Mouse (Mus musculus) hindbrain, embryonic 15.5 days (tissue): ENCODE measurements around the gene Wdr3. TPM values are rescaled to one million over a fixed set of nuclear protein-coding genes. Genes with fewer than 3 reads are reported as not detected.

ENCODE experiments used
- ATAC-seq: fragments of 200-750 bp; cut with Nextera tagmentation; 2 replicates; pipeline ENCODE4 v1.8.0; 2017; ENCODE audit warnings: low read depth, moderate number of reproducible peaks, moderate TSS enrichment; ENCODE audit not compliant: low FRiP score
- H3K27ac ChIP-seq: fragments of 300-500 bp; sonication (generic); replicated peaks from 2 replicates; pipeline ENCODE4 v1.5.1; 2015; ENCODE audit warnings: mild to moderate bottlenecking, inconsistent platforms
- H3K27me3 ChIP-seq: fragments of 300-500 bp; sonication (generic); 2 replicates; pipeline ENCODE4 v1.6.1; 2015; ENCODE audit warnings: control low read depth, inconsistent platforms
- H3K36me3 ChIP-seq: fragments of 300-500 bp; sonication (generic); 2 replicates; pipeline ENCODE4 v1.6.1; 2015; ENCODE audit warnings: control low read depth, inconsistent platforms
- H3K4me1 ChIP-seq: fragments of 300-500 bp; sonication (generic); replicated peaks from 2 replicates; pipeline ENCODE4 v1.6.1; 2015; ENCODE audit warnings: control low read depth, inconsistent platforms
- H3K4me2 ChIP-seq: fragments of 300-500 bp; sonication (generic); 2 replicates; pipeline ENCODE4 v1.6.1; 2015; ENCODE audit warnings: moderate library complexity, mild to moderate bottlenecking, inconsistent platforms
- H3K4me3 ChIP-seq: fragments of 300-500 bp; sonication (generic); 2 replicates; pipeline ENCODE4 v1.5.1; 2015; ENCODE audit warnings: mild to moderate bottlenecking, inconsistent platforms
- H3K9ac ChIP-seq: fragments of 300-500 bp; sonication (generic); 2 replicates; pipeline ENCODE4 v1.6.1; 2015; ENCODE audit warnings: inconsistent platforms
- H3K9me3 ChIP-seq: fragments of 300-500 bp; sonication (generic); 2 replicates; pipeline ENCODE4 v1.6.1; 2016; ENCODE audit warnings: control low read depth, inconsistent platforms
- WGBS: fragments of 180-500 bp; shearing (Covaris S2); methylation state at CpG from one replicate; pipeline ENCODE4 v1.1.7; 2015; 5-methylcytosine and 5-hydroxymethylcytosine counted together
- polyA plus RNA-seq: library from polyadenylated mRNA; unstranded; fragments of >200 nt; fragmentation: Nextera tagmentation; extraction: Ambion mirVana; gene quantifications from 2 replicates; pipeline ENCODE4 v1.2.1, GENCODE M21; 2015

The Wdr3 gene
- 28.3 and 31.1 TPM in 2 replicates for polyA plus RNA-seq

DNA sequence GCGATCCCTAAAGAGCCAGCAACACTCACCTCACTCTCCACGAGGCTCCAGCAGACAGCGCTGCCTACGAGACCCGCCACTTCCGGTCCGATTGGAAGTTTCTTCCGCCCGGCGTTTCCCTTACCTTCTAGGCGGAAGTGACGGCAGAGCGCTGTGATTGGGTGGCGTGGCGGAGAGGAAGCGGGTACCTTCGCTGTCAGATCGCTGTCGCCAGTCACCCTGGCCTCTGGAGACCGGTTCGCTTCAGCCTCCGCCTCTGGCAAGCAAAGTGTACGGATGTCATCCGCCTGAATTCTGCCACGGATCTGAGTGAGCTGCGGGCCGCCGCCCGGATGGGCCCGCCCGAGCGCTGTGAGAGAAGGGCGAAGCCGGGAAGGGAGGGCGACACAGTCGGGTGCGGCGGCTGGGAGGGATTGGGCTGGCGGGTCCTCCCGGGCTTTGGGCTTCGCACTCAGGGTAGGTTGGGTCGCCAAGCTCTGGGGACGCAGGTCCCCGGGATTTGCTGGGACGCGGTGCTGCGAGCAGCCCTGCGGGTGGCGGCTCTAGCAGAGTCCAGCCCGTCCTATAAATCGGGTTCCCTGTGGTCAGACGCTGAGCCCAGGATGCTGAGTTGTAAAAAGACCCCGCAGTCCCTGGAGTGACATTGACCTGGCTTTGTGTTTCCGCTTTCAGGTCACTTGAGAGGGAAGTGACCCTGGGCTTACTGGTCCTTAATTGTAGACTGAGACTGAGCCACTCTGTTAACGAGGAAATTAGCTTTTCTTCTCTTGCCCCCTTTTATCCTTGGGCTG, at the start of gene Wdr3, which contains the start of gene Gdap2:
Gene Wdr3, minus strand, starts transcription at position 93 of the 791 bp plus-strand sequence.
Gene Gdap2, plus strand, starts transcription at position 67 of the 791 bp plus-strand sequence.
- under 1% methylated on average over 55 of the region's 55 CpGs for WGBS
- Histone ChIP-seq H3K4me2 (peak within 1 kb of the TSS; percentile 70), H3K27me3 (no peaks in the 10 kb centered on the region), H3K36me3 (peaks cover 15% of the 10 kb centered on the region), H3K4me1 (peaks cover 24% of the 10 kb centered on the region), H3K9me3 (no peaks in the 10 kb centered on the region), H3K4me3 (peak within 1 kb of the TSS; percentile 73), H3K9ac (peak within 1 kb of the TSS; percentile 97), H3K27ac (peak within 1 kb of the TSS; percentile 94)
- peak; percentile 99 for ATAC-seq

- Histone ChIP-seq H3K9me3 (no peaks in the 10 kb centered on the region), H3K27me3 (no peaks in the 10 kb centered on the region), H3K36me3 (peaks cover 43% of the 10 kb centered on the region), H3K4me3 (no peak overlapping the region), H3K4me2 (no peak overlapping the region), H3K27ac (no peak overlapping the region), H3K4me1 (no peaks in the 10 kb centered on the region), H3K9ac (no peak overlapping the region)
- WGBS: 59% methylated on average over 1 of the region's 1 CpGs
- no peak for ATAC-seq
Observed at GRCm38 (mm10) chr3:100206973-100207372, 44.8 kb upstream of the Wdr3 start.

- H3K36me3 ChIP-seq: peaks cover 75% of the 10 kb centered on the region
Observed at GRCm38 (mm10) chr3:100201554-100201953, 39.3 kb upstream of the Wdr3 start.

DNA sequence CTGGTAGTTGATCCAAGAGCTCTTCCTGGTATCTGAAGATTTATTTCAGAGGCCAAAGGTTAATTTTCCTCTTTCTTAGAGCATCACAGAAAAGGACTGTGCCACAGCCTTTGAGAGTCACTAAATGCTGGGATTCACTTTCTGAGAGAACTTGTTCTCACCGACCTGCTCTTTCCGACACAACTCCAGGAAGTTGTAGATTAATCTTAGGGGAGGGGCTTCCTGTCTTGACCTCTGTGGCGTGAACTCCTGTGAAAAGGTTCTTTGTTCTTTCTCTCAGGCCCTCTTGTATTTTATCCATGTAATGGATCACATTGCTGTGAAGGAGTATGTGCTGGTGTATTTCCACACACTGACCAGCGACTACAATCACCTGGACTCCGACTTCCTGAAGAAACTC, 32.0 kb upstream of the Wdr3 start:
- Histone ChIP-seq H3K27ac (no peak overlapping the region), H3K27me3 (no peaks in the 10 kb centered on the region)

More at GRCm38 (mm10) chr3:100201554-100201953, 39.3 kb upstream of the Wdr3 start:
- no peaks in the 10 kb centered on the region for H3K27me3 ChIP-seq
- H3K4me1 ChIP-seq: no peaks in the 10 kb centered on the region
- no peak overlapping the region for H3K9ac ChIP-seq
- 94% methylated on average over 7 of the region's 7 CpGs for WGBS
- H3K9me3 ChIP-seq: no peaks in the 10 kb centered on the region
- H3K4me3 ChIP-seq: no peak overlapping the region
- no peak overlapping the region for H3K27ac ChIP-seq
- ATAC-seq: no peak
- no peak overlapping the region for H3K4me2 ChIP-seq

GRCm38 (mm10) chr3:100189861-100190260, 27.7 kb upstream of the Wdr3 start:
- no peak overlapping the region for H3K27ac ChIP-seq
- H3K4me3 ChIP-seq: no peak overlapping the region
- H3K4me1 ChIP-seq: no peaks in the 10 kb centered on the region
- H3K9me3 ChIP-seq: no peaks in the 10 kb centered on the region
- H3K9ac ChIP-seq: no peak overlapping the region
- 77% methylated on average over 11 of the region's 11 CpGs for WGBS
- no peak overlapping the region for H3K4me2 ChIP-seq
- peak; percentile 82 for ATAC-seq
- H3K27me3 ChIP-seq: no peaks in the 10 kb centered on the region
- peaks cover 44% of the 10 kb centered on the region for H3K36me3 ChIP-seq

More for the DNA sequence above, 32.0 kb upstream of the Wdr3 start:
- no peaks in the 10 kb centered on the region for H3K4me1 ChIP-seq
- H3K9me3 ChIP-seq: no peaks in the 10 kb centered on the region
- peaks cover 49% of the 10 kb centered on the region for H3K36me3 ChIP-seq
- H3K4me2 ChIP-seq: no peak overlapping the region
- H3K4me3 ChIP-seq: no peak overlapping the region
- 58% methylated on average over 5 of the region's 5 CpGs for WGBS
- no peak overlapping the region for H3K9ac ChIP-seq
- no peak for ATAC-seq

GRCm38 (mm10) chr3:100189444-100189843, 27.2 kb upstream of the Wdr3 start:
- Histone ChIP-seq H3K4me2 (no peak overlapping the region), H3K4me1 (no peaks in the 10 kb centered on the region), H3K36me3 (peaks cover 42% of the 10 kb centered on the region), H3K4me3 (no peak overlapping the region), H3K9ac (no peak overlapping the region), H3K27me3 (no peaks in the 10 kb centered on the region), H3K9me3 (no peaks in the 10 kb centered on the region), H3K27ac (no peak overlapping the region)
- ATAC-seq: peak; percentile 89
- WGBS: 20% methylated on average over 1 of the region's 1 CpGs

GRCm38 (mm10) chr3:100180471-100180870, 18.3 kb upstream of the Wdr3 start:
- H3K27ac ChIP-seq: no peak overlapping the region
- no peaks in the 10 kb centered on the region for H3K9me3 ChIP-seq
- H3K4me2 ChIP-seq: no peak overlapping the region
- H3K4me1 ChIP-seq: no peaks in the 10 kb centered on the region
- H3K9ac ChIP-seq: no peak overlapping the region
- peaks cover 76% of the 10 kb centered on the region for H3K36me3 ChIP-seq
- H3K4me3 ChIP-seq: no peak overlapping the region
- no peaks in the 10 kb centered on the region for H3K27me3 ChIP-seq
- WGBS: 87% methylated on average over 3 of the region's 3 CpGs
- ATAC-seq: no peak

DNA sequence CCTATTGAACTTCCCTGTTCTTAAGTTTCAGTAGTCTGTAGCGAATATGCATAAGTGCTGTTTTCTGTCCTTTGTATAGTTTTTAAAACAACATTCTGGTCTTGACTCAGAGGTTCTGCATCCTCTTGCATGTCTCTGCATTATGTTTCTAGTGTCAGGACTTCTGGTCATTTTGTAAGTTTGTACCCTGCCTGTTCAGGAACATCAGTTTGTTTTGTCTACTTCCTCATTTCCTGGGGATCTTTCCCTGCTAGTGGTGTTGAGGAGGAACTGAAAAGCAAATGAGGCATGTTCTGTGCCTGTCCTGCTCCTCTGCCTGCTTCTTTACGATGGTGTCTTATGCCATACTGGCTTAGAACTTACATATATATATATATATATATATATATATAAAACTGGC, 13.8 kb upstream of the Wdr3 start:
- Histone ChIP-seq H3K27ac (no peak overlapping the region), H3K36me3 (peaks cover 90% of the 10 kb centered on the region), H3K27me3 (no peaks in the 10 kb centered on the region), H3K4me1 (no peaks in the 10 kb centered on the region), H3K9me3 (no peaks in the 10 kb centered on the region), H3K4me3 (no peak overlapping the region), H3K9ac (no peak overlapping the region), H3K4me2 (no peak overlapping the region)
- 93% methylated on average over 2 of the region's 2 CpGs for WGBS
- no peak for ATAC-seq

DNA sequence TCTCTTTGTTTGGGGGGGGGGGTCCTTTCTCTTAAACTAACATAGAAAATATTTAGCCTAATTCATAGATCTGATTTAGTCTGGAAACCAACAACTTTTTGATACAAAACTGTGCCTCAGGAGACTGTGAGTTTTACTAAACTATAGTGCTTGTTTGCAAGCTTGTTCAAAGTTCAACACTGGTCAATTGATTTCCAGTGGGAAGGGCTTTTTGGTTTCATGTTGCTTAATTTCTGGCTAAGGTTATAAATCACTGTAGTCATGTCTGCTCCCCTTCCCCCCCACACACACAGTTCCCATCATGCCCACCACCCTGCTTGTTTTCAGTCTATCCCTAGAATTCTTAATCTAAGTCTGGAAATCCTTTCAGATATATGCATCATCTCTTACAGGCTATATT, 2.8 kb upstream of the Wdr3 start:
- Histone ChIP-seq H3K27me3 (no peaks in the 10 kb centered on the region), H3K36me3 (peaks cover 3% of the 10 kb centered on the region; the same call in 1 of the 2 replicates), H3K9ac (no peak overlapping the region), H3K4me3 (no peak overlapping the region), H3K4me2 (no peak overlapping the region), H3K27ac (no peak overlapping the region), H3K9me3 (no peaks in the 10 kb centered on the region), H3K4me1 (peaks cover 24% of the 10 kb centered on the region)
- no peak for ATAC-seq

DNA sequence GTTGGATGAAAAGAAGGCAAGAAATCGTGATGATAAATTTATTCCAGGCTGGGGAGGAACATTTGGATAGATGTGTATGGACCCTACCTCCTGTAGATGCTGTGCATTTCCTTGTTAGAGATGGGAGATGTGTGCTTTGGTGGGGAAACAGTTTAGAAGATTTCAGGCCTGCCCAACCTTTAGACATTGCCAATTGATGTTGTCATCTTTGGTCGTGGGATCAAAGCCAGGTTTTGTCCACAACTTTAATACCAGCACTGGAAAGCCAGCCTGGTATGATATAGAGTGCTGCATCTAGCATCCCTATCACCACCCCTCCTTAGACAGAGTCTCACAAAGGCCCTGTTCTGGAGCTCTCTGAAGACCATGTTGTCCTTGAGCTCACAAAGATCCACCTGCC, 1.3 kb upstream of the Wdr3 start:
- Histone ChIP-seq H3K4me1 (peaks cover 24% of the 10 kb centered on the region), H3K9me3 (no peaks in the 10 kb centered on the region), H3K4me3 (peak overlapping the region; percentile 73; the same call in 1 of the 2 replicates), H3K27ac (no peak overlapping the region), H3K27me3 (no peaks in the 10 kb centered on the region), H3K36me3 (peaks cover 11% of the 10 kb centered on the region), H3K4me2 (peak overlapping the region; percentile 70; the same call in 1 of the 2 replicates), H3K9ac (no peak overlapping the region)
- ATAC-seq: no peak
- WGBS: 86% methylated on average over 2 of the region's 2 CpGs

- no peaks in the 10 kb centered on the region for H3K27me3 ChIP-seq
- H3K4me1 ChIP-seq: peaks cover 24% of the 10 kb centered on the region
- H3K9ac ChIP-seq: peak overlapping the region; percentile 97
- WGBS: 1% methylated on average over 35 of the region's 35 CpGs
- H3K9me3 ChIP-seq: no peaks in the 10 kb centered on the region
- peak overlapping the region; percentile 73 for H3K4me3 ChIP-seq
- peak overlapping the region; percentile 70 for H3K4me2 ChIP-seq
- H3K36me3 ChIP-seq: peaks cover 22% of the 10 kb centered on the region
- no peak for ATAC-seq
- peak overlapping the region; percentile 94 for H3K27ac ChIP-seq
Observed at GRCm38 (mm10) chr3:100161665-100162314, 417 bp downstream of the Wdr3 start.
